Mouse (Mus musculus): Measurements from ENCODE around the gene Arhgef11. TPM values are rescaled to one million over a fixed set of nuclear protein-coding genes. Genes with fewer than 3 reads are reported as not detected.

Gene Arhgef11
- total RNA-seq (2023): 10 to 100 TPM; 22.8 to 26.4 TPM

DNA sequence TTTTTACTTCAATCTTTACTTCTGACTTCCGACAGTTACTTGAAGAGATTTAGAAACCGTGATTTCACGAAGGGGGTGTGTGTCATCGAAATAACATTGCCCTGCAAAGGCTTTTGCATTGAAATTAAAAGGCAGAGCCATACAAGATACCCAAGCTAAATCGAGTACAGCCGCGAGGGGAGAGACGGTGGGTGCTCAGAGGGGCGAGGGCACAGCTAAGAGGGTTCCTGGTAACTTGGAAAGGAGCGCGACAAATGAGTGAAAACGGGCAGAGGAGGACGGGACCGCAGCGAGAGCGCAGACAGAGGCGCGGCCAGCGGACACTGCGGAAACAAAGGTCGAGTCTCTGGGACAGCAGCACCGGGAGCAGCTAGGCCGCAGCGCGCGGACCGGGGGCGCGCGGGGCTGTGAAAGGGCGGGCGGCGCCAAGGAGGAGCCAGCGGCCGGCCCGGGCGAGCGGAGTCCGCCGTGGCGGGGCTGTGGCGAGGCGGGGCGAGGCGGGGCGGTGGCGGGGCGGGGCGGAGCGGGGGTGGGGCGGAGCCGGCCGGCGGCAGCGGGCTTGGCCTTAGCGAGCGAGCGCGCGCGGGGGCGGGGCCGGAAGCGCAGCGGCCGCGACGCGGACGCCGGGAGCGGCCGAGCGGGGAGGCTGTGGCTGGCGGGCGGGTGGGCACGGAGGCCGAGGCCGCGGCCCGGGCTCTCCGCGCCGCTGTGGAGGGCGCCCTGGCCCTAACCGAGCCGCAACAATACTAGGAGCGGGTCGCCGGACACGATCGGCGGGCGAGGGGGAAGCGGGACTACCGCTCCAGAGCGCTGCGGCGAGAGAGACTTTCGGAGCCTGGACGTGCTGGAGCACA is at the start of gene Arhgef11:
Gene Arhgef11, plus strand, starts transcription at position 603 of the 854 bp plus-strand sequence.

DNA sequence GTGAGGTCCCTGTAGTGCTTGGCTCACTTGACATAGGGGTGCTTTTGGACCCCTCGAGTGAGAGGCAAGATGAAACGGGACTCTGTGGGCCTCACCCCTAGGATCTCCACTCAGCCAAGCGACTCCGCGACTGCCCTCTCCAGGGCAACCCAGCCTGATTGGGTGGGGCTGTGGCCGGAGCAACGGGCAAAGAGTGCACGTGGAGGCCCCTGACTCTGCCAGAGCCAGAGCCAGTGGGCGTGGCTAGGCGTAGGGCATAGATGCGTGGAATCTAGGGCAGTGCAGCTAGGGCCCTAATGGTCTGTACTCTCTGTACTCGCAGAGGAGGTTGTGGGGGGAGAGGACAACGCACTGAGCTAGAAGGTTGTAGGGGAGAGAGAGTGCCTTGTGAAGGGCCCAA is 131.1 kb downstream of the Arhgef11 start, which contains the start of gene Lrrc71:
Gene Lrrc71, minus strand, starts transcription at position 195 of the 400 bp plus-strand sequence.

Other genes with a start within 250 kb of the Arhgef11 start
- 10 to 100 TPM; 14.0 to 18.6 TPM for gene Fcrl1, start 241.2 kb upstream of the Arhgef11 start, total RNA-seq (2023)
- under 1 TPM in 1 of 2 experiments, not detected in 1; 0.15 TPM for gene Fcrl5, start 181.8 kb upstream of the Arhgef11 start, total RNA-seq (2023)
- 10 to 100 TPM; 19.7 to 24.8 TPM for gene Etv3, start 92.2 kb upstream of the Arhgef11 start, total RNA-seq (2023)
- under 1 TPM; 0.31 to 0.94 TPM for gene Lrrc71, start 131.1 kb downstream of the Arhgef11 start, total RNA-seq (2023)
- gene Ntrk1, start 177.6 kb downstream of the Arhgef11 start, total RNA-seq (2023): not detected
- not detected for gene Insrr, start 179.4 kb downstream of the Arhgef11 start, total RNA-seq (2023)
- gene Pear1, start 206.7 kb downstream of the Arhgef11 start, total RNA-seq (2023): 1 to 10 TPM in 1 of 2 experiments, under 1 TPM in 1; 0.22 to 1.3 TPM
- under 1 TPM; 0.57 to 0.70 TPM for gene Sh2d2a, start 229.2 kb downstream of the Arhgef11 start, total RNA-seq (2023)

Data from neutrophil, adult 83 days (primary cell).